Mouse (Mus musculus): ENCODE data around the gene Gucy2e.

Gene Gucy2e

GRCm38 (mm10) chr11:69236926-69237260 lies at the start of gene Gucy2e:
TSS of gene Gucy2e (minus strand) at chr11:69237036.
- DNase-seq (ENCODE audit: low spot score): no peak

GRCm38 (mm10) chr11:69277267-69277666 lies 40.4 kb upstream of the Gucy2e start:
- DNase-seq (ENCODE audit: low spot score): no peak

- DNase-seq (ENCODE audit: low spot score): no peak
These were observed 39.2 kb upstream of the Gucy2e start for GRCm38 (mm10) chr11:69276081-69276480.

- DNase-seq (ENCODE audit: low spot score): no peak
These were observed 38.8 kb upstream of the Gucy2e start for GRCm38 (mm10) chr11:69275650-69276049.

GRCm38 (mm10) chr11:69272122-69272740 lies 35.4 kb upstream of the Gucy2e start:
- DNase-seq (ENCODE audit: low spot score): peak; percentile 60

GRCm38 (mm10) chr11:69269575-69269974 lies 32.7 kb upstream of the Gucy2e start:
- DNase-seq (ENCODE audit: low spot score): peak; percentile 38

GRCm38 (mm10) chr11:69268100-69268499 lies 31.3 kb upstream of the Gucy2e start:
- no peak for DNase-seq (ENCODE audit: low spot score)

- DNase-seq (ENCODE audit: low spot score): no peak
These were observed 30.5 kb upstream of the Gucy2e start for GRCm38 (mm10) chr11:69267341-69267740.

GRCm38 (mm10) chr11:69266253-69266652 lies 29.4 kb upstream of the Gucy2e start:
- DNase-seq (ENCODE audit: low spot score): no peak

GRCm38 (mm10) chr11:69265410-69265809 lies 28.6 kb upstream of the Gucy2e start:
- DNase-seq (ENCODE audit: low spot score): no peak

- DNase-seq (ENCODE audit: low spot score): no peak
These were observed 27.4 kb upstream of the Gucy2e start for GRCm38 (mm10) chr11:69264276-69264675.

GRCm38 (mm10) chr11:69260111-69260510 lies 23.3 kb upstream of the Gucy2e start:
- no peak for DNase-seq (ENCODE audit: low spot score)

GRCm38 (mm10) chr11:69258287-69258686 lies 21.5 kb upstream of the Gucy2e start:
- DNase-seq (ENCODE audit: low spot score): no peak

GRCm38 (mm10) chr11:69257807-69258206 lies 21.0 kb upstream of the Gucy2e start:
- DNase-seq (ENCODE audit: low spot score): no peak

GRCm38 (mm10) chr11:69257072-69257471 lies 20.2 kb upstream of the Gucy2e start:
- no peak for DNase-seq (ENCODE audit: low spot score)

- DNase-seq (ENCODE audit: low spot score): no peak
These were observed 18.0 kb upstream of the Gucy2e start for GRCm38 (mm10) chr11:69254808-69255207.

GRCm38 (mm10) chr11:69253131-69253530 lies 16.3 kb upstream of the Gucy2e start:
- DNase-seq (ENCODE audit: low spot score): no peak

- no peak for DNase-seq (ENCODE audit: low spot score)
These were observed 15.1 kb upstream of the Gucy2e start for GRCm38 (mm10) chr11:69251953-69252352.

- no peak for DNase-seq (ENCODE audit: low spot score)
These were observed 14.5 kb upstream of the Gucy2e start for GRCm38 (mm10) chr11:69251135-69251842.

GRCm38 (mm10) chr11:69250106-69250505 lies 13.3 kb upstream of the Gucy2e start:
- no peak for DNase-seq (ENCODE audit: low spot score)

- DNase-seq (ENCODE audit: low spot score): no peak
These were observed 12.3 kb upstream of the Gucy2e start for GRCm38 (mm10) chr11:69249131-69249530.

- no peak for DNase-seq (ENCODE audit: low spot score)
These were observed 8.8 kb upstream of the Gucy2e start for GRCm38 (mm10) chr11:69245643-69246042.

GRCm38 (mm10) chr11:69244911-69245310 lies 8.1 kb upstream of the Gucy2e start:
- no peak for DNase-seq (ENCODE audit: low spot score)
